Mouse (Mus musculus): ENCODE measurements around the gene R3hdml. TPM values are rescaled to one million over a fixed set of nuclear protein-coding genes. Genes with fewer than 3 reads are reported as not detected.

Gene R3hdml
- polyA plus RNA-seq, 1 experiment from 2014 or later: 0.40 TPM

DNA sequence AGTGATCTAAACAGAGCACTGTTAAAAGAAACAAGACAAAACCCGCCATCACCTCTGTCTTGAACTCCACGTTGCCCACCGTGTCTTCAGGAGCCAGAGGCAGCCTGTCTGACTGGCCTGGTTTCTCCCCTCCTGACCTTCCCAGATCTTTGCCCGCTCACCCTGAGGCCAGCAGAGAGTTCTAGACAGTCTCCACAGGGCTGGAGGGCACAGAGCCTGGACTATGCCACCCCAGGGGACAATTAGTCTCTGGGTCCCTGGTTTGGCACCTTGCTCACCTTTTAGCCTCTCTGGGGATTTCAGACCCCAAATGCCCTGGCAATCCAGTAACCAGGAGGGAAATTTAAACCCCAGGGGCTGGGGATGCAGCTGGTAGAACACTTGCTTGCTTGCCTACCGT is 45.3 kb downstream of the R3hdml start:
- no peak for ATAC-seq (ENCODE audit: low FRiP score, low TSS enrichment)
- no peaks in the 10 kb centered on the region for H3K27me3 ChIP-seq (ENCODE audit: control insufficient read depth, insufficient read depth, low read length)
- H3K27ac ChIP-seq (replicated peaks): no peak overlapping the region
- H3K4me2 ChIP-seq (replicated peaks; ENCODE audit: low read depth): no peak overlapping the region
- H3K9me3 ChIP-seq (ENCODE audit: control insufficient read depth, low read length): no peaks in the 10 kb centered on the region
- WGBS: 84% methylated on average over 5 of the region's 5 CpGs
- no peaks in the 10 kb centered on the region for H3K36me3 ChIP-seq (ENCODE audit: control insufficient read depth, insufficient read depth, low read length)
- TF ChIP-seq CTCF (IDR thresholded peaks at IDR 0.05; ENCODE audit: low read depth): no peak
- no peak for TF ChIP-seq EP300 (optimal IDR thresholded peaks at IDR 0.05)
- H3K4me1 ChIP-seq (replicated peaks; ENCODE audit: control insufficient read depth, insufficient read depth): no peaks in the 10 kb centered on the region
- no peak overlapping the region for H3K4me3 ChIP-seq (ENCODE audit: low read depth, low read length)
- H3K9ac ChIP-seq (ENCODE audit: low read length): no peak overlapping the region
- no peak for DNase-seq (ENCODE audit: low spot score)

DNA sequence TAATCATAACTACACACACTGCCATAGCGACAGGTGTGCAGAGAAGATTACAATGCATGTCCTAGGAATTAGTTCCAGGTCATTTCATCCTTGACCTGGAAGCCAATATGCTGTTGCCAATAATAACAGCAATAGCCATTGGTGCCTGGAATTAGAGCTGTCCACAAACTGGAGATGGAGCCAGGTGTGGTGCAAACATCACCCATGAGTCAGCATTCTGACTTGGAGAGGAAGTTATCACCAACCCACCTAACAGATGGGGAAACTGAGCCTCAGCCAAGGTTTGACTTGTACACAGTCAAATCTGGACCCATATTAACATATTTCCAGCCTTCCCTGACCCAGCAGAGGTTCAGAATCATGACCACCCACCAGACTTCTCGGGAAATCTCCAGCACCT is 46.3 kb downstream of the R3hdml start:
- ATAC-seq (ENCODE audit: low FRiP score, low TSS enrichment) (no peak), DNase-seq (ENCODE audit: low spot score) (no peak)
- no peak overlapping the region for H3K27ac ChIP-seq (replicated peaks)
- no peaks in the 10 kb centered on the region for H3K9me3 ChIP-seq (ENCODE audit: control insufficient read depth, low read length)
- no peak overlapping the region for H3K9ac ChIP-seq (ENCODE audit: low read length)
- no peaks in the 10 kb centered on the region for H3K36me3 ChIP-seq (ENCODE audit: control insufficient read depth, insufficient read depth, low read length)
- H3K4me1 ChIP-seq (replicated peaks; ENCODE audit: control insufficient read depth, insufficient read depth): no peaks in the 10 kb centered on the region
- WGBS: 93% methylated on average over 2 of the region's 2 CpGs
- H3K27me3 ChIP-seq (ENCODE audit: control insufficient read depth, insufficient read depth, low read length): no peaks in the 10 kb centered on the region
- H3K4me3 ChIP-seq (ENCODE audit: low read depth, low read length): no peak overlapping the region
- TF ChIP-seq CTCF (IDR thresholded peaks at IDR 0.05; ENCODE audit: low read depth): no peak
- no peak for TF ChIP-seq EP300 (optimal IDR thresholded peaks at IDR 0.05)
- H3K4me2 ChIP-seq (replicated peaks; ENCODE audit: low read depth): no peak overlapping the region

DNA sequence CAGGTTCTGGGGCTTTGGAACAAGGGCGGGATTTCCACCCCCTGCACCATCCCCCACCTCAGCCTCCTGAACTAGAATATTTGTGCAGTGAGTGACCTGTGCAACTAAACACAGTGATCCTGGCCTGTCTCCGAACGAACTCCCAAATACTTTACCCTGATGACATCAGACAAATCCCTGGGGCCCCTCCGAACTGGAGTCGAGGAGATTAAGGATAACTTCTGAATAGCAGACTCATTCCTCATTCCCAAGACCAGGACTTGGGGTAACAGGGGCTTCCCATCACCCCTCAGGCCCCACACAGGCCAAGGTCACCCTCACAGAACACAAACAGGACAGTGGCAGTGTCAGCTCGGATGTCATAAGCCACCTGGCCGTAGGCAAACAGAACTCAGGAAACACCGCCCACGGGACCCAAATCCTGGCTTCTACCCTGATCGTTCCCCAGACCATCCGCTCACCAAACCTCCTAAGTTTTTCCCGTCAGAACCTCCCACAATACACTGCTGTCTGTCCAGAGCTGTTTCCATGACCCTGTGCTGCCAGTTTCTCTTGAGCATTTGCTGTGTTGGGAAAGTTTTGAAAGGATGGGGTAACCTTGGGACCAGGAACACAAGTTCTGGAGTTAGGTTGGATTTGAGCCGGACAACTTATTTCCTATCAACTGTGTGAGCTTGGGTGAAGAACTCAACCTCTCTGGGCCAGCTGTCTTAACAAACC is 47.4 kb downstream of the R3hdml start:
- Histone ChIP-seq H3K27ac (replicated peaks) (no peak overlapping the region), H3K9me3 (ENCODE audit: control insufficient read depth, low read length) (no peaks in the 10 kb centered on the region), H3K9ac (ENCODE audit: low read length) (no peak overlapping the region), H3K4me1 (replicated peaks; ENCODE audit: control insufficient read depth, insufficient read depth) (no peaks in the 10 kb centered on the region), H3K4me2 (replicated peaks; ENCODE audit: low read depth) (no peak overlapping the region), H3K4me3 (ENCODE audit: low read depth, low read length) (no peak overlapping the region), H3K27me3 (ENCODE audit: control insufficient read depth, insufficient read depth, low read length) (no peaks in the 10 kb centered on the region), H3K36me3 (ENCODE audit: control insufficient read depth, insufficient read depth, low read length) (no peaks in the 10 kb centered on the region)
- TF ChIP-seq CTCF (IDR thresholded peaks at IDR 0.05; ENCODE audit: low read depth) (no peak), EP300 (optimal IDR thresholded peaks at IDR 0.05) (no peak)
- DNase-seq (ENCODE audit: low spot score): no peak
- WGBS: 44% methylated on average over 13 of the region's 13 CpGs
- no peak for ATAC-seq (ENCODE audit: low FRiP score, low TSS enrichment)

DNA sequence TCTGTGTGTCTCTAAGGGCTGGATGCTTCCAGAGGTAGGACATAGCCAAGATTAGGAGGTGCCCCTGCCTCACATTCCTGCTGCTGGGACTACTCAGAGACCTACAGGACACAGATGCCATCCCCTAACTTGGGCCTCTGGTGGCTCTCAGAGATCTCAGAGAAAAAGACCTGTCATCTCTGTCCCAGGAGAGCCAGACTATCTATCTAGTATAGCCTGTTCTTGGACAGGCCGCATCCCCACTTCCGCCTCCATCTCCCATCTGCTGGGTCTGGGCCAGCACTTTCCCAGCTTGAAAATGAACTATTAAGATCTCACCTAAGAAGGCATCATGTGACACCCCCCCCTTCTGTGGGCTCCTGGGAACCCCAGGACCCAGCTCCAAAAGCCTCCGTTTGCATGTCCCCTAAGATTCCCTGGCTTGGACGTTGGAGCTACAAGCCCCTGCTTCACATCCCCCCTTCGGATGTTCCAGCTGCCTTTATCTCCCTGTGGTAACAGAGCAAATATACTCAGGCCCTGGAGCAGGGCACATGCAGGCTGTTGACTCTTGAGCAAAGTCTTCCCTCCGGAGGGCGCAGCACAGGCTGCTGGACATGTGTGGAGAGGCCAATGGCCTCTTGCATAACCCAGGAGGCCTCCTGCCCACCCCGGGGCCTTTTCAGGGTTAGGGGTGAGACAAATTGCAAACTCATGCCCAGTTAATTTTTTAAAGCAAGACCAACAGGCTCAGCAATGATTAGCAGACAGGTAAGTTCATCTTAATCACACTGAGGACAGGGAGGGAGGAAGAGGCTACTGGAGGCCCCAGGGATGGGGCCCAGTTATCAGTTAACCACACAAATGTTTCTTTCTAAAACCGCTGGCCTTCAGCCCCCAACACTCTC is 48.4 kb downstream of the R3hdml start:
- Histone ChIP-seq H3K27me3 (ENCODE audit: control insufficient read depth, insufficient read depth, low read length) (no peaks in the 10 kb centered on the region), H3K27ac (replicated peaks) (no peak overlapping the region), H3K4me2 (replicated peaks; ENCODE audit: low read depth) (no peak overlapping the region), H3K4me3 (ENCODE audit: low read depth, low read length) (no peak overlapping the region), H3K36me3 (ENCODE audit: control insufficient read depth, insufficient read depth, low read length) (no peaks in the 10 kb centered on the region), H3K4me1 (replicated peaks; ENCODE audit: control insufficient read depth, insufficient read depth) (no peaks in the 10 kb centered on the region), H3K9ac (ENCODE audit: low read length) (no peak overlapping the region), H3K9me3 (ENCODE audit: control insufficient read depth, low read length) (no peaks in the 10 kb centered on the region)
- 56% methylated on average over 9 of the region's 9 CpGs for WGBS
- ATAC-seq (ENCODE audit: low FRiP score, low TSS enrichment) (peak; percentile 65; the same call in 1 of the 2 replicates), DNase-seq (ENCODE audit: low spot score) (peak; percentile 64)
- TF ChIP-seq CTCF (IDR thresholded peaks at IDR 0.05; ENCODE audit: low read depth) (peak; percentile 34), EP300 (optimal IDR thresholded peaks at IDR 0.05) (no peak)

DNA sequence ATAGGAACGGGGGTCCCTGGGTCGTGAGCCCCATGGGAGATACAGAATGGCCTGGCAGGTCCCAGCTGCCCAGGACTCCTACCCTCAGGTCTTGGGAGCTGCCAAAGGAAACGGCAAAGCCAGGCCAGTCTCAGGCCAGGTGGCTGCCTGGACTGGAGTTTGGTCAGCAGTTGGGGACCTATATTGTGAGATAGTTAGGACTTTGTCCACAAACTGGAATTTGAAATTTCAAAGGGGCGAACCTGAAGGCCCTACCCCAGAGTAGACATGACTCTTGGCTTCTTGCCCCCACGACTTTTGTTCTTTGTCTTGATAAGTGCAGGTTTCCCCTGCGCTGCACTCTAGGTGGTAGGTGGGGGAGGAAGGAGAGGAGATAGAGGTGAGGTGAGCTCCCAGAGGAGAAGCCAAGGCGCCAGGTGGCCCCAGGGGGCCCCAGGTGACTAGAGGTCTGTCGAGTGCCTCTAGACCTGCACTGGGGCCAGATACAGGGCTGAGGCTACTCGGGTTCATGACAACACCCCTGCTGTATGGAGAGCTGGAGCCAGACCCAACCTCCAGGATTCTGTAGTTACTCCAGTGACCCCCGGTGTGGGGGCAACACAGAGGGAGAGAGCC is 49.6 kb downstream of the R3hdml start:
- no peak overlapping the region for H3K4me2 ChIP-seq (replicated peaks; ENCODE audit: low read depth)
- no peaks in the 10 kb centered on the region for H3K27me3 ChIP-seq (ENCODE audit: control insufficient read depth, insufficient read depth, low read length)
- H3K27ac ChIP-seq (replicated peaks): no peak overlapping the region
- no peak for ATAC-seq (ENCODE audit: low FRiP score, low TSS enrichment)
- H3K4me3 ChIP-seq (ENCODE audit: low read depth, low read length): no peak overlapping the region
- 65% methylated on average over 10 of the region's 10 CpGs for WGBS
- DNase-seq (ENCODE audit: low spot score): no peak
- no peaks in the 10 kb centered on the region for H3K4me1 ChIP-seq (replicated peaks; ENCODE audit: control insufficient read depth, insufficient read depth)
- no peaks in the 10 kb centered on the region for H3K9me3 ChIP-seq (ENCODE audit: control insufficient read depth, low read length)
- TF ChIP-seq CTCF (IDR thresholded peaks at IDR 0.05; ENCODE audit: low read depth): no peak
- no peak for TF ChIP-seq EP300 (optimal IDR thresholded peaks at IDR 0.05)
- no peak overlapping the region for H3K9ac ChIP-seq (ENCODE audit: low read length)
- H3K36me3 ChIP-seq (ENCODE audit: control insufficient read depth, insufficient read depth, low read length): no peaks in the 10 kb centered on the region
